Mouse (Mus musculus) kidney, postnatal 0 days (tissue): ENCODE data around the gene Lpar5. TPM values are rescaled to one million over a fixed set of nuclear protein-coding genes. Genes with fewer than 3 reads are reported as not detected.
"Not testable (repeated sequence)": the region's sequence is repeated elsewhere in the genome, so short reads cannot be mapped to it uniquely, and the experiment has no call there.

Source experiments
- ATAC-seq: fragments of 200-750 bp; cut with Nextera tagmentation; replicated peaks from 2 replicates; pipeline ENCODE4 v1.8.0; 2017; ENCODE audit warnings: low read depth, moderate number of reproducible peaks, moderate TSS enrichment, moderate library complexity; ENCODE audit not compliant: low FRiP score
- DNase-seq: peaks from one replicate; pipeline ENCODE4 v3.0.0-alpha.2; 2016; ENCODE audit warnings: low spot score
- H3K27ac ChIP-seq: fragments of 300-500 bp; sonication (generic); 2 replicates; pipeline ENCODE4 v1.5.1; 2014; ENCODE audit warnings: mild to moderate bottlenecking
- H3K27me3 ChIP-seq: fragments of 300-500 bp; sonication (generic); 2 replicates; pipeline ENCODE4 v1.6.1; 2014; ENCODE audit warnings: low read length, mixed read lengths; ENCODE audit not compliant: insufficient read depth
- H3K36me3 ChIP-seq: fragments of 300-500 bp; sonication (generic); 2 replicates; pipeline ENCODE4 v1.6.1; 2014; ENCODE audit warnings: low read length, mixed read lengths; ENCODE audit not compliant: insufficient read depth
- H3K4me1 ChIP-seq: fragments of 300-500 bp; sonication (generic); replicated peaks from 2 replicates; pipeline ENCODE4 v1.6.1; 2014; ENCODE audit warnings: antibody characterized with exemption, low read length, mixed read lengths; ENCODE audit not compliant: insufficient read depth
- H3K4me2 ChIP-seq: fragments of 300-500 bp; sonication (generic); 2 replicates; pipeline ENCODE4 v1.6.1; 2014; ENCODE audit warnings: mild to moderate bottlenecking, low read length, moderate library complexity, mixed read lengths
- H3K4me3 ChIP-seq: fragments of 300-500 bp; sonication (generic); replicated peaks from 2 replicates; pipeline ENCODE4 v1.5.1; 2014; ENCODE audit warnings: low read depth, low read length
- H3K9ac ChIP-seq: fragments of 300-500 bp; sonication (generic); 2 replicates; pipeline ENCODE4 v1.6.1; 2014; ENCODE audit warnings: low read depth, low read length
- H3K9me3 ChIP-seq: fragments of 300-500 bp; sonication (generic); replicated peaks from 2 replicates; pipeline ENCODE4 v1.6.1; 2016; ENCODE audit warnings: low read length, inconsistent platforms, mixed read lengths
- CTCF ChIP-seq: IDR thresholded peaks from 2 replicates; pipeline ENCODE4 v1.5.1; 2016; ENCODE audit warnings: antibody characterized with exemption, low read depth, mild to moderate bottlenecking, moderate library complexity
- WGBS: fragments of 180-500 bp; shearing (Covaris S2); extraction: QIAGEN DNeasy Blood & Tissue Kit; methylation state at CpG from one replicate; pipeline ENCODE4 v1.1.7; 2014; 5-methylcytosine and 5-hydroxymethylcytosine counted together
- polyA plus RNA-seq: library from polyadenylated mRNA; unstranded; fragments of >200 nt; fragmentation: Nextera tagmentation; extraction: Ambion mirVana; gene quantifications from 2 replicates; pipeline ENCODE4 v1.2.1, GENCODE M21; 2015

Lpar5 gene
- polyA plus RNA-seq, result 0.29 and 0.30 TPM in 2 replicates

- Histone ChIP-seq H3K36me3 (no peaks in the 10 kb centered on the region), H3K27me3 (no peaks in the 10 kb centered on the region), H3K4me2 (no peak within 1 kb of the TSS), H3K4me3 (no peak within 1 kb of the TSS), H3K9ac (no peak within 1 kb of the TSS), H3K4me1 (no peaks in the 10 kb centered on the region), H3K9me3 (no peaks in the 10 kb centered on the region), H3K27ac (no peak within 1 kb of the TSS)
- ATAC-seq (no peak), DNase-seq (no peak)
- WGBS, result 55% methylated on average over 8 of the region's 8 CpGs
- no peak for TF ChIP-seq CTCF
These were observed at the start of gene Lpar5 for GRCm38 (mm10) chr6:125067571-125067995. Gene Lpar5 (plus strand): TSS chr6:125067920.

- not testable (repeated sequence) for H3K4me3 ChIP-seq, H3K27ac ChIP-seq, H3K4me1 ChIP-seq, H3K27me3 ChIP-seq, H3K4me2 ChIP-seq, H3K9me3 ChIP-seq, H3K9ac ChIP-seq
- peak; percentile 50 for DNase-seq
- peak; percentile 95 for TF ChIP-seq CTCF
- 34% methylated on average over 7 of the region's 9 CpGs for WGBS
- ATAC-seq, result peak; percentile 47; the same call in 1 of the 2 replicates
- H3K36me3 ChIP-seq, result peaks cover 53% of the 10 kb centered on the region
These were observed 37.2 kb upstream of the Lpar5 start for GRCm38 (mm10) chr6:125030532-125030931.

- no peak overlapping the region for H3K9ac ChIP-seq
- H3K36me3 ChIP-seq, result peaks cover 52% of the 10 kb centered on the region
- no peak for TF ChIP-seq CTCF
- H3K9me3 ChIP-seq, result no peaks in the 10 kb centered on the region
- no peaks in the 10 kb centered on the region for H3K4me1 ChIP-seq
- no peaks in the 10 kb centered on the region for H3K27me3 ChIP-seq
- ATAC-seq (no peak), DNase-seq (no peak)
- no peak overlapping the region for H3K4me2 ChIP-seq
- no peak overlapping the region for H3K27ac ChIP-seq
- H3K4me3 ChIP-seq, result no peak overlapping the region
- 91% methylated on average over 16 of the region's 16 CpGs for WGBS
These were observed 36.1 kb upstream of the Lpar5 start for GRCm38 (mm10) chr6:125031604-125032003.

- Histone ChIP-seq H3K27me3 (no peaks in the 10 kb centered on the region), H3K9ac (peak overlapping the region; percentile 32; the same call in 1 of the 2 replicates), H3K27ac (peak overlapping the region; percentile 67)
These were observed 29.1 kb upstream of the Lpar5 start for GRCm38 (mm10) chr6:125038666-125039065.

GRCm38 (mm10) chr6:125039131-125039530, 28.6 kb upstream of the Lpar5 start:
- ATAC-seq, result peak; percentile 7; the same call in 1 of the 2 replicates
- H3K4me2 ChIP-seq, result peak overlapping the region; percentile 60
- no peaks in the 10 kb centered on the region for H3K9me3 ChIP-seq
- H3K4me1 ChIP-seq, result peaks cover 12% of the 10 kb centered on the region; the same call in 1 of the 2 replicates
- H3K9ac ChIP-seq, result peak overlapping the region; percentile 32; the same call in 1 of the 2 replicates
- TF ChIP-seq CTCF, result no peak
- H3K36me3 ChIP-seq, result peaks cover 21% of the 10 kb centered on the region
- no peak for DNase-seq
- H3K27me3 ChIP-seq, result no peaks in the 10 kb centered on the region
- peak overlapping the region; percentile 78 for H3K4me3 ChIP-seq
- H3K27ac ChIP-seq, result peak overlapping the region; percentile 67
- WGBS, result 4% methylated on average over 8 of the region's 8 CpGs

More at GRCm38 (mm10) chr6:125038666-125039065, 29.1 kb upstream of the Lpar5 start:
- no peak for DNase-seq
- H3K4me3 ChIP-seq, result peak overlapping the region; percentile 78; the same call in 1 of the 2 replicates
- peaks cover 12% of the 10 kb centered on the region; the same call in 1 of the 2 replicates for H3K4me1 ChIP-seq
- peaks cover 21% of the 10 kb centered on the region for H3K36me3 ChIP-seq
- no peak for ATAC-seq
- H3K9me3 ChIP-seq, result no peaks in the 10 kb centered on the region
- 90% methylated on average over 4 of the region's 4 CpGs for WGBS
- no peak for TF ChIP-seq CTCF
- peak overlapping the region; percentile 60 for H3K4me2 ChIP-seq

GRCm38 (mm10) chr6:125039533-125040153, 28.1 kb upstream of the Lpar5 start, which contains the start of gene Ing4:
Gene Ing4 (plus strand): TSS chr6:125039760.
- ATAC-seq (peak; percentile 92), DNase-seq (peak; percentile 99)
- Histone ChIP-seq H3K36me3 (peaks cover 23% of the 10 kb centered on the region), H3K9me3 (no peaks in the 10 kb centered on the region), H3K9ac (peak within 1 kb of the TSS; percentile 80), H3K4me1 (peaks cover 12% of the 10 kb centered on the region; the same call in 1 of the 2 replicates), H3K27ac (peak within 1 kb of the TSS; percentile 67), H3K4me2 (peak within 1 kb of the TSS; percentile 75), H3K4me3 (peak within 1 kb of the TSS; percentile 78), H3K27me3 (no peaks in the 10 kb centered on the region)
- WGBS, result under 1% methylated on average over 26 of the region's 26 CpGs
- no peak for TF ChIP-seq CTCF
